ENCODE assay signal across 14 mouse cellular contexts in the genomic region with DNA sequence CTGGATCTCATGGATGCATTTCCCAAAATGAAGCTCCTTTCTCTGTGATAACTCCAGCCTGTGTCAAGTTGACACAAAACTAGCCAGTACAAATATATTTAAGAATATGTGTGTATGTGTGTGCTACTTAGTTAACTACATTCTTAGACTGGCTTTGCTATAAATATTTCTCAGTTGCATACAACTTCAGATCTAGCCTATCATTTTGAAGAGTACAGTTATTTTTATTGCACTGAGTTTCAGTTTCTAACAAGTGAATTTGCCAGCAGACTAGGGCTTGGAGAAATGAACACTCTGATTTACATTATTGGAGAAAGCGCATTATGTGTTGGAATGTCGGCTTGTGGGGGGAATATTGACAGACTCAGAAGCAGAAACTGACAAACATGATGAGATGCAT.
"Had no signal": no experiment of that assay in that cellular context is flagged by ENCODE, and none has a peak within 500 bp of the region (broad histone marks: within the 10 kb centered on the region; RNA-seq: fewer than 3 reads in every experiment).

No protein-coding gene starts in this region.

- H3K27me3 ChIP-seq: kidney, embryonic 15.5 days; limb, embryonic 13.5 days had no signal

- DNase-seq: kidney, adult 8-10 months; kidney, postnatal 10 days; kidney, postnatal 36 days; layer of hippocampus, postnatal 36 days; liver; lung, embryonic 14.5 days; thymus, adult 2 months; thymus, postnatal 14 days; thymus, postnatal 4 days had no signal

- H3K4me3 ChIP-seq: kidney, embryonic 15.5 days; limb, embryonic 10.5 days; limb, embryonic 13.5 days; liver, embryonic 12.5 days had no signal

- ATAC-seq: liver, embryonic 12.5 days had no signal

- H3K9ac ChIP-seq: kidney, embryonic 15.5 days; limb, embryonic 13.5 days; liver, embryonic 12.5 days; lung, embryonic 14.5 days had no signal

- H3K4me1 ChIP-seq: limb, embryonic 10.5 days; limb, embryonic 13.5 days had no signal

- H3K36me3 ChIP-seq: kidney, embryonic 15.5 days; limb, embryonic 10.5 days; limb, embryonic 13.5 days; liver, embryonic 12.5 days had no signal

- H3K27ac ChIP-seq: kidney, embryonic 15.5 days; limb, embryonic 10.5 days; limb, embryonic 13.5 days; macrophage had no signal

- H3K9me3 ChIP-seq: kidney, embryonic 15.5 days; limb, embryonic 10.5 days; limb, embryonic 13.5 days; liver, embryonic 12.5 days had no signal

- H3K4me2 ChIP-seq: kidney, embryonic 15.5 days; limb, embryonic 13.5 days; lung, embryonic 14.5 days had no signal
